Mouse (Mus musculus): ENCODE results near the gene Pttg1. TPM values are rescaled to one million over a fixed set of nuclear protein-coding genes. Genes with fewer than 3 reads are reported as not detected.
A peak's percentile ranks its signal among the peaks of the same experiment; 100 is the strongest.

Gene Pttg1
- total RNA-seq, 4 experiments from 2014 or later: 77.5 to 93.9 (median 90.6) TPM

DNA sequence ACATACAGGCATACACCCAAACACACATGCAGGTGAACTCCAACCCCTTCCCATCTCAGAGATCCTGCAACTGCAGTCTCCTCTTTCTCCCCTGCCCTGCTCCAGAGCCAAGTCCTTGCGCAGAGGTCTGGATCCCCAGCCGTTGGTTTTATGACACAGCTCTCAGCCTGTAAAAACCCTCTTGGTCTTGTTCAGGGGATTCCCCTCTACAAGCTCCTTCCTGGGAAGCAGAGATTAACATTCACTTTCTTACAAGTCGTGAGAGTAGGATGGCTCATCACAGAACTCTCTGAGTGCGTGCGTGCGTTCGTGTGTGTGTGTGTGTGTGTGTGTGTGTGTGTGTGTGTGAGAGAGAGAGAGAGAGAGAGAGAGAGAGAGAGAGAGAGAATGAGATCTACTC is 15.8 kb downstream of the Pttg1 start:
- DNase-seq (ENCODE audit: low spot score): no peak

GRCm38 (mm10) chr11:43408888-43409287 is 17.2 kb downstream of the Pttg1 start:
- no peak for DNase-seq (ENCODE audit: low spot score)

GRCm38 (mm10) chr11:43404150-43404807 is 21.8 kb downstream of the Pttg1 start:
- DNase-seq (ENCODE audit: low spot score): no peak

DNA sequence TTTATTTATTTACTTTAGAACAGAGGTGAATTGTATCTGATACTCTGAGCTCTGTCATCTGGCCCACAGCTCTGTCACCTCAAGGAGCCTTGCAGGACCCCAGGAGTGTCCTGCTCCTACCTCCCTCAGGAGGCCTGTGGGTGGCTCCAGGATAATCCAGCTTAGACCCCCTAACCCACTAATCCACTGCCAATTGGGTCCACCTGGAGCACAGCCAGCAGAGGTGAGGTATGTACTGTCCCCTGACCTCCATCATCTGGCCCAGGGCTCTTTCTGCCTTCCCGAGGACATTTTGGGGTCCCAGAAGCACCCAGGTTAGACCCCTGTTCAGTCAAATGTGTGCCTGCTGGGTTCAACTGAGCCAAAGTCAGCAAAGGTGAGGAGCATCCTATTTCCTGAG is 25.9 kb downstream of the Pttg1 start:
- DNase-seq (ENCODE audit: low spot score): no peak

DNA sequence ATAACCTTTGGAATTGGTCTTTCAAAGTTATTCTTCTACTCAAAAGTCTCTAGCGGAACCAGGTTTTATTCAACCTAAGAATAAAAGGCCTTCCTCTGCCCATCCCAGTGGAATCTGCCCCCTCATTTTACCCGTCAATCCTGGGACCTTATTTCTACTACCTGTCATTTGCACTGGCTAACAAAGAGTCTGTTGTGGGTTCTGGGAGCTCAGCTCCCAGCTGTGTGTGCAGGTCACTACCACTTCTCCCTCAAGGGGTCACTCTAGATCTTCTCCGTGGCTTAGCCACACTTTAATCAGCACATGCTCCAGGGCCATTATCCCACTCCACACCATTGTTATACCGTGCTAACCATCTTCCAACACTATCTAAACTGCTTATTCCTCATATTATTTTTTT is 26.8 kb downstream of the Pttg1 start:
- no peak for DNase-seq (ENCODE audit: low spot score)

DNA sequence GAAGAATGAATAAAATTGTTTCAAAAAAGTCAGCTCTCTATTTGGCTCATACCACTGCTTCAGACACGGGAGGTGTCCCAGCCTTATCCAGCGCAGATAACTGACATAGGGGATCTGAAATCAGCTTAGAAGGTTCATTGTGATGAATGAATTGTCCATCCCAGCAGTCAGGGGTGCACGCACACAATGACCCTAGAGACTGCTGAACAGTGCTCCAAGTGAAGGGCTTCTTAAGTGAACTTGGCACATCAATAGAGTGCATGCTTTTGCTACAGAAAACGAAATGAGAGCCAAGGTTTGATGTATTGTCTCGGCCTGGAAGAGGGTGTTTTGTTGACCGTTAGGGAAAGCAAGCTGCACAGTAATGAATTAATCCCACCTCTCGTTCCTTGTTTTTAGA is 29.4 kb downstream of the Pttg1 start:
- no peak for DNase-seq (ENCODE audit: low spot score)

DNA sequence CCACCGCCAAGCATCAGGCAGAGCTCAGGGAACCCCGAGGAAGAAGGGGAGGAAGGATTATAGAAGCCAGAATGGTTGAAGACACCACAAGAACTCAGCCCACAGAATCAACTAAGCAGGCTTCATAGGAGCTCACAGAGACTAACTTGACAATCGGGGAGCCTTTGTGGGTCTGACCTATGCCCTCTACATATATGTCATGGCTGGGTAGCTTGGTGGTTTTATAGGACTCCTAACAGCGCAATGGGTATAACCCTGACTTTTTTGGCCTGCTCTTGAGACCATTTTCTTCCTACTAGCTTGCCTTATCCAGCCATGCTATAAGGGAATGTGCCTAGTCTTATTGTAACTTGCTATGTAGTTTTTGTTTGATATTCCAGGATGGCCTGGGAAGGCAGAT is 29.8 kb downstream of the Pttg1 start:
- no peak for DNase-seq (ENCODE audit: low spot score)

GRCm38 (mm10) chr11:43395073-43395948 is 30.7 kb downstream of the Pttg1 start:
- DNase-seq (ENCODE audit: low spot score): no peak

- no peak for DNase-seq (ENCODE audit: low spot score)
Observed at GRCm38 (mm10) chr11:43393325-43393724, 32.7 kb downstream of the Pttg1 start.

DNA sequence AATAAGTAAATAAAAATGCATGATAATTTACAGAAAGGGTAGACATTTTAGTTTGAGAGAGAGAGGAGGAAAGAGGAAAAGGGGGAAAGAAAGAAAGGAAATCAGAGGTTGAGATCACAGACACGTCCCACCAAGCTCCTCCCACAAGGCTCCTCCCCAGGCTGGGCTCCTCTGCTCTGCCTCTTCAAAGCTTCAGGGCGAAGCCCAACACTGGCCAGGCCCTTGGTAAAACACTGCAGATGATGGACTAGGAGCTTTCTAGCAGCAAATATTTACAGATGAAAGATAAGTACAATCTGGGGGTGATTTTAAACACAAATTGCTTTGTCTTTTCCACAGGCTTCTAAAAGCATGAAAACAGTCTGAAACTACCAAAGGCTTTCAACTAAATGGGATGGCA is 33.3 kb downstream of the Pttg1 start:
- DNase-seq (ENCODE audit: low spot score): no peak

GRCm38 (mm10) chr11:43389118-43389517 is 36.9 kb downstream of the Pttg1 start:
- DNase-seq (ENCODE audit: low spot score): no peak

DNA sequence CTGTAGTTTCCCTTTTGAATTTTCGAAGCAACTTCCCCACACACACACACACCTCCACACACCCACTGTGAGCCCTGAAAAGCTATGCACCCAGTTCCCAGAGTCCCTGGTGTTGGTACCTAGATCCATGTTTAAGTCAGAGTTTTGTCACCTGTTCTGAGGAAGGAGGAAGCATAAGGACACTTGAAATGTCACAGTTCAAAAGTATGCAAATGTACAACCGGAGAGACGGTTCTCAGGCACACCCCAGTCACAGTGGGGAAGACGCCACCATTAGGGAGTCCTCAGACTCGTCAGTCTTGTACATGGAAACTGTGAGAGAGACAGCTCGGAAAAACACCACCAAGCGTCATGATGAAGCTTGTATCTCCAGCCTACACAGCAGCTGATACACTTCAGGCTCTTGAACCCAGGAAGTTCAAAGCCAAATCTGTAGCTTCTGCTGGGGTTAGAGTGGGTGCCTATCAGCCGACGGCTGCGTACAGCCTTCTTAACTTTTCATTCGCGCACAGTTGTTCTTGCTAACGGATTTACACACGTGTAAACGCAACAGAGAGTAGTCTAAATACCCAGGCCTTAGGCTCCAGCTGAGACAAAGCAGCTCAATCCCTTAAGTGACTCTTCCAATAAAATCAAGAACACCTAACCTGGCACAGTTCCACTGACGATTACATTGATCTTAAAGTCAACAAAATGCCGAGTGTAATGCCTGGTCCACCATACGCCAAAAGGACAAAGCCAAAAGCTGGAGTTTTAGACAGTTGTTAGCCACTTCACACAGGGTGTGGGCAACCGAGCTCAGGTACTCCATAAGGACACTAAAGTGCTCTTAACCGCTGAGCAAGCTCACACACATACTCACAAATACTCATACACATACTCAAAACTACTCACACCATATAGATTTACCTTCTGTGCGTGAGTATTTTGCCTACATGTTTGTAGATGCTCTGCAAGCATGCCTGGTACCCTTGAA is 37.6 kb downstream of the Pttg1 start:
- DNase-seq (ENCODE audit: low spot score): no peak

GRCm38 (mm10) chr11:43387004-43387880 is 38.8 kb downstream of the Pttg1 start:
- DNase-seq (ENCODE audit: low spot score): no peak

GRCm38 (mm10) chr11:43385716-43386115 is 40.3 kb downstream of the Pttg1 start:
- no peak for DNase-seq (ENCODE audit: low spot score)

DNA sequence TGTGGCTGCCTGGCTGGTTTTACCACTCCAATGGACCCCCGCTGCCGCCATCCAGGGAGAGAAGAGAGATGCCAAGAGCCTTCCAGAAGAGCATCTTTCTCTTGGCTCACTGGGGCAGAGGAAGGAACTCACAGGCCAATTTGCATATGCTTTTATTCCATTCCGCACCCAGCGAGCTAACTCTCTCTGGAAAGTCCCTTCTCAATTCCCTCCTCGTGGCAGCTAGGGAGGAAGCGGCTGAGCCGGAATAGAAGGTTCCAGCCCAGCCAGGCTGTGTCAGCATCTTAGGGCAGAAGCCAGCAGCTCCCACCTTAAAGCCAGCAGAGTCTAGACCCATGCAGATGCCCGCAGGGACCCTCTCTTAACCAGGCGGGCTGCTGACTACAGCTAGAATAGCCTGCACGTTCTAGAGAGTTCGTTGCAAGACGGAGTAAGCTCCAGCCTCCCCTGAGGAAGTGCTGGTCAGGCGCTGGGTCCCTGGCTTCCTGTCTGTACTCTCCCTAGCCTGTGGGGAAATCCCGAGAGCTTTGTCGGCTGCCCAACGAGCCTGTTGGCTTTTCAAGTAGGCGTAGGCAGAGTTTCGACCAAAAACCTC is 40.9 kb downstream of the Pttg1 start:
- peak; percentile 83 for DNase-seq (ENCODE audit: low spot score)

GRCm38 (mm10) chr11:43383581-43383980 is 42.5 kb downstream of the Pttg1 start:
- DNase-seq (ENCODE audit: low spot score): no peak

DNA sequence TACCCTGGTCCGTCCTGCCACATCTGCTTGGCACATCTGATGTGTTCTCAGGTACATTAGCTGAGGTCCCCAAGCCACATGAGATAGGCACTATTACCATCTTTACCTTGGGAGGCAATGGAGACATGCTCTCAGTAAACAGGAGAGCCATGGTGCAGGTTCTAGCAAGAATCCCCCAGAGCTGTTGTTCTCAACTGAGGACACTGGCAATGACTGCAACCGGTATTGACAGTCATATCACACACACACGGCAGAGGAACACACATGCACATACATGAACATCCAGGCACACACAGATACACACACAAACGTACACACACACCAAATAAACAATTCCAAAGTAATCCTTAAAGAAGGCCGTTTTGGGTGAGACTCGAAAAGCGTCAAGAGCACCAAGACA is 45.1 kb downstream of the Pttg1 start:
- no peak for DNase-seq (ENCODE audit: low spot score)

DNA sequence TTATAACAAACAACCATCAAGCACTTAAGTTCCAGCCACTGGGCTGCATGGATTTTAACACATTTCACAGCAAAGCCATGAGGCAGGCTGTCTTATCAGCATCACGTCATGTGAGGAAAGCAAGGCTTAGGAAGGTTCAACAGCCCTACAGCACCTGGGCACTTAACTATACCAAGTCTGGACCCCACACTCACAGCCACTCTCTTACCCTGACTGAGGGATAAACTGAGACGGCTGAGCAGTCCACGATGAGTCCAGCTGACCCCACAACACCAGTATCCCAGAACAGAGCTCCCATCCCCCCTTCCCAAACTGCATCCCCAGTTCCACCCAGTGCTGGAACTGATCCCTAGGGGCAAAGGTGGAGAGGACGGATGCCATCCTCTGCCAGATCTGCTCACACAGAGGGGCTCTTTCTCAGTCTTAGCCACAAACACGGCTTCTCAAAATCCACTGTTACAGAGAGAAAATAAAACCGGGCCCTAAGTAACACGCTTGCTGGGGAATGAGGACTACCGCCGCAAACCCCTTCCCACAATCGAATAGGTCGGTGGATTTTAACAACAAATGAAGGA is 46.1 kb downstream of the Pttg1 start:
- no peak for DNase-seq (ENCODE audit: low spot score)

- DNase-seq (ENCODE audit: low spot score): no peak
Observed at GRCm38 (mm10) chr11:43379488-43379887, 46.6 kb downstream of the Pttg1 start.
